Mouse (Mus musculus) retina, postnatal 7 days (tissue): Measurements from ENCODE around the gene Myh8.

Experiments used
- DNase-seq: peaks from one replicate; pipeline ENCODE4 v3.0.0-alpha.2; 2012; ENCODE audit warnings: low read depth, low spot score

The Myh8 gene

DNA sequence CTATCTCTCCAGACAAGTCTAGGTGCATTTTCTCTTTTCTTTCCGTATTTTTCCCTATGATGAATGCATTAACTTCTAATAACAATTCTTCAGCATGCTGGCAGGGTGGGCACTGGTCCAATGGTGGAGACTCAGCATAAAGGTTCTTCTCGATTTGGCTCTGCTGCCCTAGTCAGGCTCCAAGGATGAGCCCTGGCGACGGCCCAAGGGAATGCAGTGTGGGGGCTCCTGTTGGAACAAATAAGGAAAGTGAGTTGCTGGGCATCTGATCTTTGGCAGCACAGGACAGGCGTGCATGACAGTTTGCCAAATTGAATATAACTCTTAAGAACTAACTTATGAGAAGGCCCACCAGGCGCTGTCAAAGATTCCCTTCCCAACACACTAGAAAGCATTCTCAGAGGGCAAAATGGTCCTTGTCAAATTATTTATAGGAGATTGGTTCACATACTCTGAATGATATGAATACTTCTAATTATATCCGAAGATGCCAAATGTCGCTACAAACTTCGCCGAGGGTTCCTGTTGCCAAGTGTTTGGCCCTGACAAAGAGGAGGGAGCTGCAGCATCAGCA is at the start of gene Myh8:
Myh8 (plus strand) TSS at position 524 of the 574 bp plus-strand sequence.
- DNase-seq = no peak

DNA sequence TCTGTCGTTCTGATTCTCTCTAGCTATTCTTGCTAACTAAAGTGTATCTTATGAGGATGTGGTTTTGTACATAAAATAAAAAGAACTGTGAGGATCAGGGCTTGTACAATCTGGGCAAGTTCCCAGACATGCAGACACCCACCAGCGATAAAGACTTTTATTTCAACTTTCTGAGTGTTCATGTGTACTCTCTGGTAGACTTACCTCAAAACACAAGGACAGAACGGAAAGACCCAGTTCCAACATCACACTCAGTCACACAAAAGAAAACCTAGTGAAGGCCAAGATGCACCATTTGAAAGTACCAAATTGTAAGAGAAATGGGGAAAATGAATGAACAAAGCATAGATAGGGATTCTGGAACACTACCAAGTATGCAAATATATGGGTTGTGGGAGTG is 48.2 kb upstream of the Myh8 start:
- no peak for DNase-seq

DNA sequence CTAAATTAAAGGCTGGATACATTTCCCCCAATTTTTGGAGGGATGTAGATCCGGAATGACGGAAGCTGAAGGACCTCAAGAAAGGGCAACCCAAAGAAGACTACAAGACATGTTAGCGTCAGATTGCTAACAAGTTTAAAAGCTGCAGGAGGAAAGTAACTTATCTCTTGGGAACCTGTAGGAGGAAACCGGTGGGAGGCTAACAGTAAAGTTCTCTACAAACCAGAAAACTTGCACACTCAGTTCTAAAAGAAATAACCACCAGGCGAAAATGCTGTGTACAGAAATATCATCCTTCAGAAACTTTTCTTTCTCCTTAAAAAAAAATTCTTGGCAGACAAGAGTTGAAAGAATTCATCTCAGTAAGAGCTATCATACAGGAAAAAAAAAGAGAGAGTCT is 47.8 kb upstream of the Myh8 start:
- DNase-seq = no peak

DNA sequence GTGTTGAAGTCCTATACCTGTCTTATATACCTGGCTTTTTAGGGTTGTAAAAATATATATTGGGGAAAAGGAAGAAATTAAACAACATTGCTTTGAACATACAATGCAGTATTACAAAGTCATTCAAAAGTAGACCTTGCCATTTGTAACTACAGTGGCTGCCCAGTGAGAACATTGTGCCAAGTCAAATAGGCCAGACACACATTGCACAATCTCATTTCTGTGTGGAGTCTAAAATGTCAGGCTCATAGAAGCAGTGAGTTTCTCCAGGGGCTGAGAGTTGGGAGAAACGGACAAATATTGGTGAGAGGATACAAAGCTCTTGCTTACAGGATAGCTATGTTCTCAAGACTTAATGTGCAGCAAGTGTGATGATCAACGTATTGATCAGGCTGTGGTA is 47.0 kb upstream of the Myh8 start:
- DNase-seq = no peak

DNA sequence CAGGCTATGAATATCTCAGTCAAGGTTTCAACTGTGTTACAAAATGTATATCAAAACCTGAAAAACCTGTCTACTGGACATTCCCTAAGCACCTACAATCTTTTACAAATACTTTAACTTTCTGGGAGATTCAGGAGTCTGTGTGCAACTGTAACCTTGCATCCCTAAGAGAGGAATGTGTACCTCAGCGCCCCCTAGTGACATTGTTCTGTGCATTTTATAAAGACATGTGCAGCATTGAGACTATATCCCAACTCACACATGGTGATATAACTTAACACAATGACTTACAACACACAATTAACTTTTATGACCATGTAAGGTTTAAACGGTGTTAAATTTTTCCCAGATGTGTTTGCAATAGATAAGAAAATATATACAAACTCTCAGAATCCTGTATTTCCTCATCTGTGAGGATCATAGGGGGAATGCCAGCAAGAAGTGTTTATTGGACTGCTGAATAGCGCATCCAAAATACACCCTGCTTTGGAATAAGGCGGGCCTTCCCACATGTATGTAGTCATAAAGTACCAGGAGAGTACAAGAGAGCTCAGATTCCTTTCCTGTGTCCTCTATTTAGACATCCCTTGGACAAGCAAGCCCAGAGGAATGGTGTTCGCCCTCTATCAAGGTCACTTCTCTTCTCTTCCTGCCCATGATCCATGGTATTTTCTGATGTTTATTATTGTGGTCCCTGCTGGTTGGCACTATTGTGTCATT is 41.1 kb upstream of the Myh8 start:
- peak; percentile 13 for DNase-seq

DNA sequence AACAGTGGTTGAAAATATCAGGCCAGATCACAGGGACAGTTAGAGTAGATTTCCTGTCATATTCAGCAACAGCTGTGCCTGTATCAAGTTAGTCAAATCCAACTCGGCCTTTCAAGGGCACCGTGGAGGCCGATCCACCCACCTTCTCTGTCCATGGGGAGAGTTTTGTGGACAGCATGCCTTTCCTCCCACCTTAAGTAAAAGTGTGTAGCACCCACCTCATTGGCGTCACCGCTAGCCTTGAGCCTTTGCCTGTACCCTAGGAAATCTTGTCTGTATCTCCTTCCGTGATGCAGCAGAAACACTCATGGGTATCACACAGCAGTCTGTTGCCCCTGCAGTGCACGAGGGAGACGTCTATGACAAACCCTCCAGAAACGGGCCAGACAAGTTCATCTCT is 40.1 kb upstream of the Myh8 start:
- DNase-seq = no peak

DNA sequence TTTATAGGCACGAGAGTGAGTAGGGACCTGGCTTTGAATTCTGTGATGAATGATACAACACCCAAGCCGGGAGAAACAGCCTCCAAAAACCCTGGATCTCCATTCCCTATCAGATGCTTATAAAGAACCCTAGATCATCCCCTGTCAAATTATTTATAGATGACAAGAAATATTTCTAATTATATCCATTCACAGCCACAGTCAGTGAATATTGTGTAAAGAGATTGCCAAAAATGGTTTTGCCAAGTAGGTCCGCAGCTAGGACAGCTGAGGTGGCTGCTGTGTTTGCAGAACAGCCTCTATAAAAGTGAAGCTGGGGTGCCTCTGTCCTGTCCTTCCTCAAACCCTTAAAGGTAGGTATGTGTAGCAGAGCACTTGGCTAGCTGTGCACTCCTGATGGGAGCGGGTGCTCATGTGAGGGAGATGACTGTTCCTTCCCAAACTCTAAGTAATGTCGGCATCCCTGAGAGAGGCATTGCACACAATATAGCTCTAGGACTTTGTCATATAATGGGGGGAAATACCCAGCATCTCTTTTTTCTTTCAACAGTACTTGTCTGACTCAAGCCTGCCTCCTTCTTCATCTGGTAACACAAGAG is 39.3 kb upstream of the Myh8 start, which contains the start of gene Myh4:
Myh4 (plus strand) TSS at position 549 of the 599 bp plus-strand sequence.
- no peak for DNase-seq

DNA sequence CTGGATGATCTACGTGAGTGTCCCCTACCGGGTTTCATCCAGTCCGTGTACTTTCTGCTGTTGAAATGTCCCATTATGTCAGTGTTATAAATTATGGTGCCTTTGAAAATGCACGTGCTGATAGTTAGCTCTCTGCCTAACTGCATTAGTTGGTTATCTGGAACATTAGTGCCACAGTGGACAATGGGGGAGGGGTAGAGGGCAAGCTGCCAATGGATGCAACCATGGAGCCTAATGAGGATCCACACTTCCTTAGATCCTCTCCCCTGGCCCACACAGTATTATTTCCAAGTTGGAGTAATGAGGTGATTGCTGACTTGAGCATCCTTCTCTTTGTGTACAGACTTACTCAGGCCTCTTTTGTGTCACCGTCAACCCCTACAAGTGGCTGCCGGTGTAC is 35.9 kb upstream of the Myh8 start:
- no peak for DNase-seq

DNA sequence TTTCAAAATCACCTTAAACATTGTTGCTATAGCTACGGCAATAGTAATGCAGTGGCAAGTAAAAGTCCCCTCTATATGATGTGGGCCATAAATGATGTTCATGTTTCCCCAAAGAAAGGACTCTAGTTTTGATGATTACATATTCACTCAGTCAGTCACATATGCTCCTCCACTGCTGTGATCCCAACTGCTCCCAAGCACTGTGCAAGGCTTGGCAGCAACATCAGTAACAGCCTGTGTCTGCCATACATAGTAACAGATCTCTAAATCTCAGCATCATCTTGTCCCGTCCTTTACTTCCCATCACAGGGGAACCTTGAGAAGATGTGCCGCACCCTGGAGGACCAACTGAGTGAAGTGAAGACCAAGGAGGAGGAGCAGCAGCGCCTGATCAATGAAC is 23.2 kb upstream of the Myh8 start:
- no peak for DNase-seq

DNA sequence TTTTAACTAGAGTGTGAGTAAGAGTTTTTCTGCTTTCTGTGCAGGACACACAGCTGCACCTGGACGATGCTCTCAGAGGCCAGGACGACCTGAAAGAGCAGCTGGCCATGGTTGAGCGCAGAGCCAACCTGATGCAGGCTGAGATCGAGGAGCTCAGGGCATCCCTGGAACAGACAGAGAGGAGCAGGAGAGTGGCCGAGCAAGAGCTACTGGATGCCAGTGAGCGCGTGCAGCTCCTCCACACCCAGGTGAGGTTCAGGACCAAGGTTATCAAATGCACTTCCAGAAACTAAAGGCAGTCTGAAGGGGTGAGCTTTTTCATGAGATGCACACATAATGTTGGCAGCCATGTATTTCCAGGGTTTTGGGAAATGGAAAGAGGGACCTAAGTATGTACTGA is 19.9 kb upstream of the Myh8 start:
- no peak for DNase-seq

DNA sequence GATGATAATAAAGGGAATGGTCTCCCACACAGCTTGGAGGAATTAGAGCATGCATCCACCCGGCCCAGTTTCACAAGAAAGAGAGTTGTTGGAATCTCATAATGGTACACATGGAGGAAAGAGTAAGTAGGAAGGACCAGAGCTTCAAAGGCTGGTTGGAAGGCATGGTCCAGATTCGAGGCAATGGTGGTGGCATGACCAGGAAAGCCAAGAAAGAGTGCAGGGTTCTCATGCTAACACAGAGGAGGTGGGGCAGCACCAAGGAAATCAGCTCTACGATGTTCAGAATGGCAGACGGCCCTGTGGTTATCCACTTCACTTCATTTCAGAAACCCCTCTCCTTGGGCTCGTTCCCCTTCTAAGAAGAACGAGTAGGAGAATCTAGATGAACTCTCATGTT is 16.0 kb upstream of the Myh8 start:
- no peak for DNase-seq

DNA sequence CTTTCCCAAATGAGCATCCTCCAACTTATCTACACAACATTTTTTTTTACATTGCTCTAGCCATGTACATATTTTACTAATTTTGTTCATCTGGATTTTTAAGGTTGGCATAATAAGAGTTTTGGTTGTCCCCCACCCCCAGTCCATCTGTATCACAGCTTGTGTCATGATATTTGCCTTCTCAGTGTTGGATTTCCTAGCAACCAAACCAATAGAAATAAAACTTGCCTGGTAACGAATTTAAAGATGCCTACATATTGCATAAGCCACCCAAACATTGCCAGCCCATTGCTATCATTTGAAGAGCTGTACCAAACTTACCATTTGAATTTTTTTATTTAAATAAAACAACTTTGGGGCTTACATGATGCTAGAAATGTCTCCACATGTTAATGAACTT is 16.5 kb downstream of the Myh8 start:
- no peak for DNase-seq

DNA sequence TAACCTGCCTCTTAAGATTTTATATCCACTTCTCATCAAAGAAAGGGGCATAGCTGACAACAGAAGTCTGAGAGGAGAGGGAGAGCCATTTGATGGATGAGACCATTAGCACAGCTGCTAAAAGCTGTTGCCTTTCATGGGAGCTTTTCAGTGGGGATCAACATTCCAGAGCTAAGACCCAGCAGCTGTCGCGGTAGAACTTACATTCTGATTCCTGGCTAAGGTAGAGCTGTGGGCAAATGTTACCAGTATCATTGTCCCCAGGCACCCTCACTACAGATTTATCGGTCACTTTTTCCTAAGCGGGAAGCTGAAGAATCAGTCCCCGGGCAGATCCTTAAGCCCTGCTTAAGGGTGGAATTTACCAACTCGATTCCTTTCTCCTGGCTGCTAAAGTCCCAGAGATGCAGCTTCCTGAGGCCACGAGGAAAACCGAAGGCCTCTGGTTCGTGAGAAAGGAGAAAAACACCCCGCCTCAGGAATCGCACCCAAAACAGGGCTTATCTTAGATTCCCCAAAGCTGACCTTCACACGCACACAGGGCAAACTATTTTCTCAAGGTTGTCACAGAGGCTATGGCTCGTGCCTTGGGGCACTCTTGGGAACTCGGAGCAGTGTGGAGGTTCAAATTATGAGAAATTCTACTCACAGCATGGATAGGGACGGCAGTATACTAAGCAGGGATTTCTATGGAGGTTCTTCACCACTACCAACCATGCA is 37.0 kb downstream of the Myh8 start:
- DNase-seq = no peak

DNA sequence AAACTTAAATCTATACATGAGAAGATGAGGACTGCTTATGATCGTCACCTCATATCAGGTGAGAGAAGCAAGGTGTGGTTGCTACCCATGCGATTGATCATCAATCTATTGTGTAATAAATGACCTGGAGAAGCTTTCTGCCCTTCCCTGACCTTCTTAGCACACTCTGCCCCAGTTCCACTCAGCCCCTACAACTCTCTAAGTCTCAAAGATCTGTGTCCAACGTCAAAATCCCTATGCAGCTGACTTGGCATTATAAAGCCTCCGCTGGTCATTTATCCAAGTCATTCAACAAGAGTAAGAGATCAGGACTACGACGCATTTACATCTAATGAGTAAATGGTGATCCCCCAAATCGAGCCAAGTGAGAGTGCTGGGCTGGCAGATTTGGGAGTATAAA is 44.4 kb downstream of the Myh8 start, which contains the start of gene Myh13:
Myh13 (plus strand) TSS at position 301 of the 400 bp plus-strand sequence.
- DNase-seq = no peak

DNA sequence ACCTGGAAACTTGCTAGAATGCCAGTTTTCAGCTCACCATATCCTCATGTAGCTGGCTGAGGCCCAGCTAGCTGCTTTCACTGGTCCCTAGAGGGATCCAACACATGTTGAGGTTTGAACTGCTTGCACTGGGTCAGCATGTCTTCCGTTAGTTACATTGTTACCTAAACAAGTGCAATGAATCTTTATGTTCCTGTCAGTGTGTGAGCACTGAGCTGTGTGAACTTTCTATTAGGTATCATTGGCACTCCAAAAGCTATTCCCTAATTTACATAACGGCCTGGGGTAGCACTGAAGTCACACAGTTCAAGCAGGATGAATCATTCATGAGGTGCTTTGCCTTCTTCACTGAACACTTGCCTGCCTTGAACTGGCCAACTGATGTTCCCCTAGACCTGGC is 49.6 kb downstream of the Myh8 start:
- no peak for DNase-seq

DNA sequence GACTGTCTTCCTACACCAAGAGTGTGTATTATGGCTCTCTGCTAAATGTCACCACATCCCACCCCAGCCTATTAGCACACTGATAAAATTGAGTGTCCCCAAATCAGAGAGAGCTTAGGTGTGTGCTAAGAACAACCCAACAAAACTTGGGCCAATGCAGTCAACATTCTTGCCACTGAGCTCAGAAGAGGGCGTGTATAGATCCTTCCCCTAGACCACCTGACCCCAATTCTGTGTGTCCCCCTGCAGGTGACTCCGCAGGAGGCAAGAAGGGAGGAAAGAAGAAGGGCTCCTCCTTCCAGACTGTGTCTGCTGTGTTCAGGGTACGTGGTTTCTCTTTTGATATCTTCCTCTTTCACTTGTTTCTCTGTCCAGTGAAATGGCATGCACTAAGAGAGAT is 67.6 kb downstream of the Myh8 start:
- DNase-seq = no peak

DNA sequence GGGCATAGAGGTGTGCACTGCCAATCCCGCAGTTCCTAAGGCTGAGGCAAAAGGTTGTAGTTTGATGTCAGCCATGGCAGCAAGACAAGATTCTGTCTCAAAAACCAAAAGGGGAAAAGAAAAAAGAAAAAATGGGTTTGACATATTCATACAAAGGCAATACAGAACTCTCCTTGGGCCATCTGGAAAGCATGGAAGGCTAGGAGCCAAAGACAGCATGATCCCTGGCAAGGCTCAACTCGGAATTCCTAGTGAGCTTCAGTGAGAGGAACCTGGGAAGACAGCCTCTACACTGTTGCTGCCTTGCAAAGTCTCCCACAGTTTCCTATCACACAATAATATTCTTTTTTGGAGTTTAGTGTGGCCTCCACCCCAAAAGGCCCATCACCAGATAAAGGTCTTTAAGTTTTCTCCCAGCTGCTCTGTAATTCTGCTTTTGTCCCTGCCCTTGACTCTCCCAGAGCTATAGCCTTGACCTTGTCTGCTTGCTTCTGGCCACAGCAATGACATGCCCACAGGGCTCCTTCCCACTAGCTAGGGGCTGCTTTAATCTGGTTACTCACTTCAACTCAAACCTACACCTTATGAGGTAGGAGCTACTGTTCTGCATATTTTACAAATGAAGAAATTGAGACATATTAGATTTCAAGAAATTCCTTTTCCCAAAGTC is 68.4 kb downstream of the Myh8 start:
- DNase-seq = no peak

DNA sequence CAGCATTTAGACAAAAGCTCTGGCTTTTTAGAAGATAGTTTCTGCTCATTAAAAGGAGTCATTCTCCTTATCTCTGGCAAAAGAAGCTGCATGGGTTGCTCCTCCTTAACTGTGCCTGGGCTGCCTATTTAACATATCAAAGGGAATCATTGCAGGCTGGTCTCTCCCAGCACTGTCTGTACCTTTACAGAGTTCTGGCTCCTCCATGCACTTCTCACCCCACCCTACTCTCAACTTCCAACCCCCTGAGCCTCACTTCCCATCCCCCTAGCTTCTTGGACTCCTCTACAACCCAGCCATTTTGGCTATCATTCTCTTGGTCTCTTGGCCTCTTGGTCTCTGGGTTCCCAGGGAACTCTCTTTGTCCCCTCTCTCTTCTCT is 68.9 kb downstream of the Myh8 start:
- no peak for DNase-seq

DNA sequence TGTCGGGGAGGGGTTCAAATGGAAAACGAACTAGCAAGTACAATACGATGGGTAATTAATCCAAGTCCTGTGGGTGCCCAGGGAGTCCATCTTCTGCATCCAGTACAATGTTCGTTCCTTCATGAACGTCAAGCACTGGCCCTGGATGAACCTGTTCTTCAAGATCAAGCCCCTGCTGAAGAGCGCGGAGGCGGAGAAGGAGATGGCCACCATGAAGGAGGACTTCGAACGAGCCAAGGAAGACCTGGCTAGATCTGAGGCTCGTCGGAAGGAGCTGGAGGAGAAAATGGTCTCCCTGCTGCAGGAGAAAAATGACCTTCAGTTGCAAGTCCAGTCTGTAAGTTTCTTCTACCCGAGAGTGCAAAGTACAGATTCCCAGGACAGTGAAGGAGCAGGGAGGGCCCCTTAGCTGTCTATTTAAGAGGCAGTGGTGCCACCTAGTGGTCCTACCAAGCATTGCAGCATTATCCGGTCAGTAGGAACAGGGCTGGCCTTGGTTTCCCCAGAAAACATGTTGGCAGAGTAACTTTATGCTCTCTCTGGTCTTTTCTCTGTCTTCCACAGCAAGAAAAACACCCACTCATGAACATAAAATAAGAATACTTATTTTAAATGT is 73.3 kb downstream of the Myh8 start:
- peak; percentile 56 for DNase-seq

DNA sequence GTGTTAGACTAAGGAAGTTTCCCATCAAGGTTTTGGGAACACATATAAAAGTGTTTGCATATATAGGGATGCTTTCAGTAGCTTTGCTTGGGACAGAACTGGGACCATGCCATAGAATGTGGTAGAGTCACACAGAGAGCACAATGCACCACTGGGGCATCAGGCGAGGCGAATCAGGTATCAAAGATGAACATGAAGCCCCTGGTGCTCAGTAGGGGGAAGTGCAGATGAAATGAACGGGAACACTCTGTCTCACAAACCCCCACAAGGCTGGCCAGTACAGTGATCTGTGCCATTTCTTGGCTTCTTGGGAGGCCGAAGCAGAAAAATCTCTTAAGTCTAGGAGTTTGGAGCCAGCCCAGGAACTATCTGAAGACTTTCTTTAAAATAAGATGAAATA is 76.1 kb downstream of the Myh8 start:
- no peak for DNase-seq

DNA sequence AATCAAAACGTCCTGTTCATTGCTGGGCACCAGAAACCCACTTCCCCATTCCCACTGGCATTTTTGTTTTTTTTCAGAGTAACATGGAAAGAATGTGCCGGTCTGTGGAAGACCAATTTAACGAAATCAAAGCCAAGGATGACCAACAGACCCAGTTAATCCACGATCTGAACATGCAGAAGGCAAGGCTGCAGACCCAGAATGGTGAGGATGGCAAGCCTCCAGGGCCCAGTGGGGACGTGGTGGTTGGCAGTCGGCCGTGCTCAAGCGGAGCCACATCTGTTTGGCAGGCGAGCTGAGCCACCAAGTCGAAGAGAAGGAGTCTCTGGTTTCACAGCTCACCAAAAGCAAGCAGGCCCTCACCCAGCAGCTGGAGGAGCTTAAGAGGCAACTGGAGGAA is 81.1 kb downstream of the Myh8 start:
- no peak for DNase-seq
